Mouse (Mus musculus): ENCODE data around the gene Mbnl1.

Mbnl1 gene

DNA sequence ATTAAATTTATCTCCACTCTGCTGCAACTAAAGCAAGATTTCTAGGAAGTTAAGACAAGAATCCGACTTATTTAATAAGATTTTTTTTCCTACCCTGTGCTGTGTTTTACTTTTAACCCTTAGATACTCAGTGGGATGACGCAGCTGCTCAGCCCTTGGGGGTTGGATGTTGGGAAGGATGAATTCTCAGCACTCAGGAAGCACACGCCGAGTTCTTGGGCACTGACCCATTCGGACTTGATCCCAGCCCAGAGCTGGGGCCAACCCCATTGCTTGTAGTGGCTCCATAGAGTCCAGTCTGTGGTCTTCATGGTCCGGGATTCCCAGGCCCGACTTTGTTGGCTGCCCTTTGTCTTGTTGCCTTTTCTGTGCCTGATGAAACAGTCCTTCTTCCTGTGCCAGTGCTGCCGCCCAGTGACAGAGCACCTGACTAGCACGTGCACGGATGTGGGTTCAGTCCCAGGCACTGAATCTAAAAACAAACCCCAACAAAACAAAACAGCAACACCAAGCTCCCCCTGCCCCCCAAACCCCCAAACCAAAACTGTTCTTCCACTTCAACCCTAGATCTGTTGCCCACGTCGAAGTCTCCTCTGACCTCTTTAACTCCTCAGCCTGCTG lies 43.5 kb downstream of the Mbnl1 start:
- DNase-seq (ENCODE audit: extremely low read depth, low read depth) = no peak

GRCm38 (mm10) chr3:60517234-60517787 lies 44.7 kb downstream of the Mbnl1 start:
- no peak for DNase-seq (ENCODE audit: extremely low read depth, low read depth)

DNA sequence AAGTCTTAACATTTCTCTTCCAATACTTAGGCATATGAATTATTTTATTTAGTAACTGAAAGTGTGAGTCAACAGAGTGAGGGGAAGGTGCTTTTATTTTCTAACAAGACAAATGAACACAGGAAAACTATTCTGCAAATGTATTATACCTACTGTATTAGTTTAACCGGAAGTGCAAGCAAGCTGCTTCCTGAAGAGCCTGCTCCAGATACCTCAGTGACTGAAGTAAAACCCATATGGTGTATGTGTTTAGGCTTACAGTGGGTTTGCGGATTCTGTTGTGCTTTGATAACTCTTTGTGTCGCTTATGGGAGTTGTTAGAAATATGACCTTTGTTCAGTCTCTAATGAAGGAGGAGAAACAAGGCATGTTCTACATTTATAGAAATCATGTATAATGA lies 46.7 kb downstream of the Mbnl1 start:
- DNase-seq (ENCODE audit: extremely low read depth, low read depth) = no peak

- DNase-seq (ENCODE audit: extremely low read depth, low read depth) = no peak
Observed at GRCm38 (mm10) chr3:60524127-60524526, 51.5 kb downstream of the Mbnl1 start.

GRCm38 (mm10) chr3:60531286-60531685 lies 58.7 kb downstream of the Mbnl1 start:
- no peak for DNase-seq (ENCODE audit: extremely low read depth, low read depth)

- DNase-seq (ENCODE audit: extremely low read depth, low read depth) = no peak
Observed at GRCm38 (mm10) chr3:60531826-60532225, 59.2 kb downstream of the Mbnl1 start.

DNA sequence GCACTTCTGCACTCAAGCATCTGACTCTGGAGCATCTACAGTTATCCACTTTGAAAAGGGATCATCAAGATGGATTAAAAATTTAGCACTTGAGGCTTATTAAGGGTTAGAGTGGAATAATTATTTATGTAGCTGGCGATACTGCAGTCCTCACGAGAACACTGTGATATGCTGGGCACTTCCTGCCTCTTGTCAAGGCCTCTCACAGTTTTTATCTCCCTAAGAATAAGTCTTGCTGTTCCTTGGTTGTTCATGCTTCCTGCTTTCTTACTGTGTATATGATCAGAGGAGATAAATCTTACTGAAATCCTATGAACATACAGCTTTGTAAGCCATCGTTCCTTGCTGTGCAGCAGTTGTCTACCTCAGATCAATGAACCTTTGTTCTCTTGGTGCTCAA lies 62.6 kb downstream of the Mbnl1 start:
- no peak for DNase-seq (ENCODE audit: extremely low read depth, low read depth)

- DNase-seq (ENCODE audit: extremely low read depth, low read depth) = no peak
Observed at GRCm38 (mm10) chr3:60537063-60537462, 64.4 kb downstream of the Mbnl1 start.

- DNase-seq (ENCODE audit: extremely low read depth, low read depth) = peak; percentile 25
Observed at GRCm38 (mm10) chr3:60538214-60538971, 65.8 kb downstream of the Mbnl1 start.

DNA sequence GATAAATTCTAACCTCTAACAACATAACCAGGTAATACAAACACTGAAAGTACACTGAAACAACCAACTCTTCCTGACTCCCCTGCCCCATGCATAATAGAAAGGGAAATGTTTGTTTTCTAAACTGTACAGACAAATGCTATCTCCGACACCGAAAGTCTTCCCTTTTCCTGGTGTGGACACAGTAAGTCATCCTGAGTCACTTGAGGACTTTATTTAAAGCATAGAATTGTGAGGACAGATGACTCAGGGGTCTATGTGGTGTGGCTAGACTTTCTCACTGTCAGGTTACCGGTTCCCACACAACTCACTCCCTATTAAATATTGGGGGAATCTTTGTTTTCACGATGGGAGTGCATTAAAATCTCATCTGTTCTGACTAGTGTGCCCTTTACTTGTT lies 68.5 kb downstream of the Mbnl1 start:
- DNase-seq (ENCODE audit: extremely low read depth, low read depth) = no peak

DNA sequence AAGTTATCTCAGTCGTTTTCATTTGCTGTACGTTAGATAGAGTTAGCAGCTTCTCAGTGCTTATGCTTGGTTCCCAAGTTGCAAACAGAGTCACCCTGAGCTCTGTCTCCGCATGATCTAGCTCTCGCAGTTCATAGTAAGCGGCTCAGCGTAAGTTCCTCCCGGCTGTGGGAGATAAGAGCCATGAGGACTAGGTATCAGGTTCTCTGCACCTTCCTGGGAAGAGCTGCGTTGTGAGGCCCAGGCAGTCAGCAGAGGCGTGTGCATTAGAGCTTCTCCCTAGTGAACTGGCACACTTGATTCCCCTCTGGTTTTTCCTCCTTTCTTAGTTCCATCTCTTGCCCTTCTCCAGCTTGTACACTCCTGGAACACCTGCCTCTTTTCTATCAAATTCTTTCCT lies 73.6 kb downstream of the Mbnl1 start:
- DNase-seq (ENCODE audit: extremely low read depth, low read depth) = peak; percentile 63

DNA sequence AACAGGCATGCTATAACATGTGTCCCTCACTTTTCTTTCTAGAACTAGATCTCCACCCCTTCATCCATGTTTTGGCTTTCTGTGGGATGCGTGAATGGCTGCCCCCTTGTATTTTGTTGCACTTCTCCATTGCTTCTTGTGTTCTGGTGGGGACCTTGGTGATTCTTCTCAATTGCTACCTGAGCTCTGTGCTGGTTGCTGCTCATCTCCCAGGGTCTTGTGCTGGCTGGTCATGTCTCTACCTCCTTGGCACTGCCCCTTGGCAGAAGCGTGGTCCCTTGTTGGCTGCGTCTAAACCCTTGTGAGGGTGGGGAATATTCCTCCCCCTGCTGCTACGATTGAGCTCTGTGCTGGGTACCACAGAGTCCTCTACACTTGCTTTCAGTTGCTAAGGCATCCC lies 74.3 kb downstream of the Mbnl1 start:
- no peak for DNase-seq (ENCODE audit: extremely low read depth, low read depth)

- DNase-seq (ENCODE audit: extremely low read depth, low read depth) = no peak
Observed at GRCm38 (mm10) chr3:60550492-60550891, 77.9 kb downstream of the Mbnl1 start.

GRCm38 (mm10) chr3:60551650-60552049 lies 79.0 kb downstream of the Mbnl1 start:
- DNase-seq (ENCODE audit: extremely low read depth, low read depth) = no peak

- no peak for DNase-seq (ENCODE audit: extremely low read depth, low read depth)
Observed at GRCm38 (mm10) chr3:60553011-60553410, 80.4 kb downstream of the Mbnl1 start.

DNA sequence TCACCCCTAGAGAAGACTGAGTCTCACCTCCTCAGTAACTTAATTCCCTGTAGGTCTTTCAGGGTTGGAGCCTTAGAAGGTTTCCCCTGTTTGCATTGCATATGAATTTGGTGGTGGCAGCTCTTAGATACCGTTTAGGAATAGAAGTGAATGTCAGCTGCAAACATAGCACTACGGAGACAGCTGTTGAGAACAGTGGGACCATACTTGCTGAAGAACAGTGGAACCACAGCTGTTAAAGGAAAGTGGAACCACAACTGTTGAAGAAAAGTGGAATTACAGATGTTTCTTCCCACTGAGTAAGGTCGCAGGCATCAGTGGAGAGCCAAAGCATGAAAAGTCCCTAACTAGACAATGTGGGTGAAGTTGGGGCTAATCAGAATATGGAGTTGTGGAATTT lies 84.0 kb downstream of the Mbnl1 start:
- DNase-seq (ENCODE audit: extremely low read depth, low read depth) = no peak

DNA sequence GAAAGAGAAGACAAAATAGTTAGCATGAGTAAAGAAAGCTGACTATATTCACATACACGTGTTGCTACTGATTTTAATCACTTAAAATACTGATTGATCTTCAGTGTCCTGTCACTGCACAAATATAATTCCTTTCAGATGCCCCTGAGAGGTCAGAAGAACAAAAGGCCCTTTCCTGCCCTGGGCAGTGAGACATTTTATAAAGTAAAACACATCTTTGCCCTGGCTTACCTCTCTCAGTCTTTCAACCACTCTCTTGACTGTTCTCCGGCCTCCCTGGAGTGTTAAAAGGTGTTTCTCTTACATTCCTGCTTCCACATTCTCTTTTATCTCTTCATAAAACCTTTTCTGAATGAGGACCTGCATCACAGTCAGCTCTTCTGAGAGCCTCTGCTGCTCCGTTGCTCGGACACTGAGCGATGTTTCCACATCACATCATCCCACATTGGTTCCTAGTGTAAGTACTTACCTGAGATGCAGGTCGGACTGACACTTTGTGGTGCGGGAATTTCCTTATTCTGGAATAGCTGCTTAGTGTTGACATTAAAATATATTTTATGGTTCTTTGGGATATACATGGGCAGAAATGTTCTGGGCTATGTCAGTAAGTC lies 85.7 kb downstream of the Mbnl1 start:
- DNase-seq (ENCODE audit: extremely low read depth, low read depth) = no peak

DNA sequence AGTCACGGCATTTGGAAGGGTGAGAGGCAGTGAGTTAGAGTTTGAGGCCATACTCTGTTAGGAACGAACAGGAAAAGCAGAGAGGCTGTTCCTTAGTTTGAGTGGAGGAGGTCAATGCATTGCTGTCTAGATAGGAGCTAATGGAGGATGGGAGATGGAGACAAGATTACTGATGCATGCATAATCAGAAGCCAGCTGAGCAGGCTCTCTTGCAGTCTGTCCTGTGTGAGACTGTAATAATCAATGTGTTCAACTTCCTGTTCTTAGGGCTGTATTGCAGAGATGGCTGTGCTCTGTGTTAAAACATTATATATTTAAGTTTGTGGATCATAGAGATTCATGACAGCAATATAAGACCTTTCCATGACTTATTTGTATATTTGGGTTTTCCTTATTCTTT lies 87.1 kb downstream of the Mbnl1 start:
- DNase-seq (ENCODE audit: extremely low read depth, low read depth) = no peak

DNA sequence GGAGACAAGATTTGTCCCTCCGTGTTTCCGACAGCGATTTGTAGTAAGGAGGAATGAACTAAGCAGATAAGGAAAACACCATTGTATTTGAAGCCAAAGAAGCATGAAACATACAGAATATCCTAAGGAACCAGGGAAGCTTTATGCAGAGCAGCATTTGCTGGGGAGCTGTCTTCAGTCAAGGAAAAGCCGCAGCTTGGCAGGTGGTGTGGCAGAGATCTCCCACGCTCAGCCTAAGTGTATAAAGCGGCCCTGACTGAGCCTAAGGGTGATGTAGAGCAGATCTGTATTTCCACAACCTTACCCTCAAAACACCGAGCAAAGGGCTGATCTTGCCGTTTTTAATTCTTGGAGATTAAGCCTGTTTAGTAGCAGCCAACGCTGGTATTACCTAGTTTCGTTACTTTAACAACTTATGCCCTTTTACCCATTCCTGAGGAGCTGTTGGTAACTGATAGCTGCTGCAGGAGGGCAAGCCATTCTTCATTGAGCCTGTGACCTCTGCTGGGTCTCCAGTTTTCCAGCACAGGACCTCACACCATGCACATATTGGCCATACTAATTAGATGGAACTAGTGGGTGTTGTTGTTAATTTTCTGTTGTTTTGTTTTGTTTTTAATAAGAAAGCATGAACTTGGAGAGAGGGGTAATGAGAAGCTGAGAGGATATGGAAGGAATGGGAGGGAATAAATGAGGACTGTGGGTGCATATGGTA lies 91.1 kb downstream of the Mbnl1 start:
- no peak for DNase-seq (ENCODE audit: extremely low read depth, low read depth)

- DNase-seq (ENCODE audit: extremely low read depth, low read depth) = no peak
Observed at GRCm38 (mm10) chr3:60564244-60564643, 91.6 kb downstream of the Mbnl1 start.

- no peak for DNase-seq (ENCODE audit: extremely low read depth, low read depth)
Observed at GRCm38 (mm10) chr3:60565204-60565603, 92.6 kb downstream of the Mbnl1 start.

DNA sequence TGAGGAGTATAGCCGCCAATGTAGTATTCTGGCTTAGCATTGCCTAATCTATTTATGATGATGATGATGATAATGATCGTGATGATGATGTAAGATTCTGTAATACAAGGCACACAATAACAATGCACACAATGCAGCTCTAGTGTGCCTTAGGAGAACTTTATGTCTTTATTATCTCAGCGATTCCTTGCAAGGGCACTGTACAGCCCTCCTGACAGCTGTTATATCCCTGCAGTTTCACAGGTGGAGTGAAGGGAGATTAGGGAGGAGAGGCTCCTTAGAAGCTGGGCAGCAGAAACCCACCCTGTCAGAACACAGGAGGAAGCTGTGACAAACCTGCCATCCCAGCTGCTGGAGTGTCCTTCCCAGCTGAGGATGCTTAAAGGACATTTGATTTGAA lies 93.3 kb downstream of the Mbnl1 start:
- no peak for DNase-seq (ENCODE audit: extremely low read depth, low read depth)

Measured in MEL-GATA-1-ER (cell line).